Mouse (Mus musculus) inflammation-experienced regulatory T-cells, adult 6 months (primary cell): ENCODE data around the gene Kidins220. TPM values are rescaled to one million over a fixed set of nuclear protein-coding genes. Genes with fewer than 3 reads are reported as not detected.

Source experiments
- ATAC-seq: one replicate; pipeline ENCODE4 v1.8.0; 2017
- polyA plus RNA-seq, 3 experiments: library from polyadenylated mRNA; unstranded; fragments of 100-300 nt; shearing (Covaris generic); gene quantifications; one replicate each; pipeline ENCODE4 v1.2.1; 2017

Kidins220 gene
- polyA plus RNA-seq, 3 experiments from 2014 or later = 14.6 to 16.8 (median 16.3) TPM

DNA sequence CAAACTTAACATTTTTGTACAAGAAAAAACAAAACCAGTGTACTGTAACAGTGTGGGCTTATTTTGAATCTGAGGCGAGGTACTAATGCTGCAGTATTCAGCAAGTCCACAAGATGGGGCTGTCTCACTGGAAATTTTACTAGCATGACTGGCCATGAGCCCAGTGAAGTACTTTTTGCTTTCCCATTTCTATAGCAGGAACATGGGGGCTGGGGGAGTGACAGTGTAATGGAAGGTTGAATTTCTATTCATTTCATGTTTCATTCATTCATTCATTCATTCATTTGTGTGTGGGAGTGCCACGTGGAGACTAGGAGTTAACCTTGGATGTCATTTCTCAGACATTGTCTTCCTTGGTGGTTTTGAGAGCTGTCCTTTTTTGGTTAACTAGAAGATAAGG is 52.7 kb downstream of the Kidins220 start:
- ATAC-seq = peak; percentile 77

- ATAC-seq = no peak
Observed at GRCm38 (mm10) chr12:25033662-25034337, 59.1 kb downstream of the Kidins220 start.

- ATAC-seq = no peak
Observed at GRCm38 (mm10) chr12:25034338-25034953, 59.7 kb downstream of the Kidins220 start.

GRCm38 (mm10) chr12:25036024-25036423 is 61.3 kb downstream of the Kidins220 start:
- ATAC-seq = no peak

GRCm38 (mm10) chr12:25037222-25037621 is 62.5 kb downstream of the Kidins220 start:
- no peak for ATAC-seq

DNA sequence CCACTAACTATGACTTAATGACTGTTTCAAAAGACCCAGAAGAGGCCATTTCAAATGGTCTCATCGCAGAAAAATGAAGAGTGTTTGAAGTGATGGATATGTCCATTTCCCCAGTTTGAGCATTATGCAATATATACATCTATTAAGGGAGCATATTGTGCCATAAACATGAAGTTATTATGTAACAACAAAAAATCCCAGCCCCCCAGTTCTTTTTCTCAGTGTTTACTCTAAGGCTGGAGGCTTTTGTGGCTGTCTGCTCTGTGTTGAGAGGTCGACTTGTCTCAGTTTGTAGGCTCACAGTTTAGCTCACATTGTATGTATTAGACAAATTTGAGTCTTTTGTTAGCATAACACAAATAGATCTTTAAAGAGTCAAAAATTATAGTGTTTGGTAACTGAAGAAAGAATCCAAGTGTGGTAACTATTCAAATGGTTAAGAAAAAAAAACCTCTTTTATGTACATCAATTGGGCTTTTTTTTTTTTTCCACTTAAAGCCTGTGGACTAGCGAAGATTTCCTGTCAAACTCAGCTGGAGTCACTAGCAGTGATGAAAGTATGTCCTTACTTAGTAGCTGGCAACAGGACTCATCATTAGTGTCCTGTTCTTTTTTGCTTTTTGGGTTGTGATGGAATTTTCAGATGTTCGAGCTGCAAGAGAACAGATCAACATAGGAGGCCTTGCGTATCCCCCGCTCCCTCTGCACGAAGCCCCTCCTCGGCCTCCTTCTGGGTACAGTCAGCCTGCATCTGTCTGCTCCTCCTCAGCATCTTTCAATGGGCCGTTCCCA is 63.2 kb downstream of the Kidins220 start:
- ATAC-seq = no peak

DNA sequence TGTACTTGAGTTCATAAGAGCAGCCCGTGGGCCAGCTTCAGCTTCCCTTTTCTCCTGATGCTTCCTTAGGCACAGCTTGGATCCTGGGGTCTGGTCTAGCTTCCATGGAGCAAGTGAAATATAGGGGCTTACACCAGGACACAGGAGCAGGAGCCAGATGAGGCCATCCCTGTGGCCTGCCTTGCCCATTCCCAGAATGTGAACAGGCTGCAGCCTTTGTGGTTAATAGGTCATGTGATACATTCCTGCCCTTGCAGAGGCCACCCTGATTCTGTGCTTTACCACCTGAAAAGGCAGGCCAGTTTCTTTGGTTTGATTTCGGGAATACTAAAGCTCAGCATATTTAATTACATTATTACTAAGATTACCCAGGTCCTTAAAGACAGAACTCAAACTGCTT is 69.3 kb downstream of the Kidins220 start:
- no peak for ATAC-seq

DNA sequence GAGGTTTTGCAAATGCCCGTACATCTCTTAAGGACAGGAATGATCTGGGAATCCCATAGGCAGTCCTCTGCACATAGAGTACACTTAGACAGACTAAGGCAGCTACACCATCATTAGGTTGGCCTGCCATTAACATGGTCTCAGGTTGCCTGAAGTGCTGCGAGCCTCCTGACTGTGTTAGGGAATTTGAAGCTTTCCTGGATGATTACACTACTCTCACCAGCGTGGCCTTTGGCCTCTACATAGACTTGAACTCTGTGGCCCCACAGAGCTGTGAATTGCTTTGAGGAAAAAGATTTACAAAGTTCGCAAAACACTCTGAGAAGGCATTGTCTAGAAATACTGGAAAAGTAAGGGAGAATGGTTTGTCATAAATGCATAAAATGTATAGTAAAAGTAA is 69.9 kb downstream of the Kidins220 start:
- no peak for ATAC-seq

GRCm38 (mm10) chr12:25049253-25049652 is 74.5 kb downstream of the Kidins220 start:
- ATAC-seq = no peak

DNA sequence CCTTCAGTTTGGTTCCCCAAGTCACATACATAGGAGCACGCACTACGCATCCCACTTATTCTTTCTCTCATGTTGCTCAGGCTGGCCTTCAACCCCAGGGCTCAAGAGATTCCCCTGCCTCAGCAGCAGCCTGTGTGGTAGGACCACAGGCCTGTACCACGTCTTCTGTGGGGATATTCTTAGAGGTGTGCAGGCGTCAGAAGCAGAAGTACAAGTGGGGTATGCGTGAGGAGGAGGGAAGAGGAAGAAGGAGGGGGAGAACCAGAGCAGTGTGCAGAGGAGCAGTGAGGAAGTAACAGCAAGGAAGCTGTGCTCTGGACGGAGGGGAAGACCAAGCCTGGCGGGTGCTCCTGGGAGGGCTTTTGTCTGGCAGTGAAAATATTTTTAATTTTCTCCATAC is 79.8 kb downstream of the Kidins220 start:
- no peak for ATAC-seq

GRCm38 (mm10) chr12:25054963-25055362 is 80.2 kb downstream of the Kidins220 start:
- ATAC-seq = no peak

DNA sequence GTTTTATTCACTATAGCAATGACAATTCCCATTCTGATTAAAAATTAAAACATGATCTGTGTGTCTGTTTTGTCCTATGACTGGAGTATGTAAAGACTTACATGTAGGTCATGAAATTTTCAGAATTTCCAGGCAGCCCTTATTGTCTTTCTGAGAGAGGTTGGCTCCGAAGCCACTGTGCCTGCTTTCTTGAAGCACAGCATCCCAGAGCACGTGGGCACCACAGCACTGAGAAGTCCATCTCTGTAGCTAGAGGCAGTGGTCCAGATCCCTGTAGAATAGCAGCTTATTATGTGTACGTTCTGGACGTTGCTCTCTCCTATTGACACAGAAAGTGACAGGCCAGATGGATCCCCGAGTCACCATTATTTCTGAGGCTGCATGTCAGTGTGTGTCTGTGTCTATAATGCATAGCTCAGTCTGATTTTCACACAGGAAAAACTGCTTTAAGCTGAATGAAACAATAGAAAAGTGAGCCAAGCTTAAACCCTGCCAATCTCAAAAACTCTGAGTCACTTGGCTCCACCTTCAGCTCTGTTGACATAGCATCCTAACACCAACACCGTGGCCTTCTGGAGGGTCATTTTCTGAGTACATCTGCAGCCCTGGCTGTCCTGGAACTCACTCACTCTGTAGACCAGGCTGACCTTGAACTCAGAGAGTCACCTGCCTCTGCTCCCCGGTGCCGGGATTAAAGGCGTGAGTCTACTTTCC is 84.9 kb downstream of the Kidins220 start:
- ATAC-seq = no peak

- no peak for ATAC-seq
Observed at GRCm38 (mm10) chr12:25060901-25061300, 86.2 kb downstream of the Kidins220 start.

DNA sequence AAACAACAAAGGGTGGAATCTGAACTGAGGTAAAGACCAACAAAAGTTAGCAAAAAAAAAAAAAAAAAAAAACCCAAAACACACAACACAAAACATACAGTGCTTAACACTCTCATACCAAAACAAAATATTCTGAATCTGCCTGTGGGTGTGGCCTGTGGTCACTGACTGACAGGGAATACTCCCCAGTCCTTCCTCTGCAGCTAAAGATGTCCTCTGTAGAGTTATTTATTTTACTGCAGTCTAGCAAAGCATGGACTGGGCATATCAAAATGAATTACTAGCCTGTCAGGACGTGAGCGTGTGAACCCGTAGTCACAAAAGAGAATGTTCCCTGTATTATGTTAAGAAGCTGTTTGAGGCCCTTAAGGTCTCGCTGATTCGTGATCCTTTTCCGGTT is 87.5 kb downstream of the Kidins220 start:
- ATAC-seq = no peak

DNA sequence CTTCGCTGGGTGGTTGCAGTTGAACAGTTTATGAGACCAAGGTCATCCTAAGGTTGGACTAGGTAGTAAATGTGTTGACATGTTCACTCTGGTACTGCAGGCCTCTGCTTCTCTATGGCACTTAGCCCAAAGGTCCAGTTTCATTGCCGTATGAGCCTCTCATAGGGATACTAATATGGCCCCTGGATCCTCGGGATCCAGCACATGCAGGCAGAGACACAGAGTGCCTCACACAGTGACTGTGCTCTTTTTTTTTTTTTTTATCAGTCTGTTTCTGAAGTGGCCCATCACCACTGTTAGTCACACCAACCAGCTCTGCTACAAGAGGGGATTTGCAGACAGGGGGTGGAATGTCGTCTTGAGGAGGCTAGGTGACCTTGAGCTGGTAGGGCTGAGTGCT is 98.6 kb downstream of the Kidins220 start:
- no peak for ATAC-seq

- no peak for ATAC-seq
Observed at GRCm38 (mm10) chr12:25074344-25074743, 99.6 kb downstream of the Kidins220 start.

DNA sequence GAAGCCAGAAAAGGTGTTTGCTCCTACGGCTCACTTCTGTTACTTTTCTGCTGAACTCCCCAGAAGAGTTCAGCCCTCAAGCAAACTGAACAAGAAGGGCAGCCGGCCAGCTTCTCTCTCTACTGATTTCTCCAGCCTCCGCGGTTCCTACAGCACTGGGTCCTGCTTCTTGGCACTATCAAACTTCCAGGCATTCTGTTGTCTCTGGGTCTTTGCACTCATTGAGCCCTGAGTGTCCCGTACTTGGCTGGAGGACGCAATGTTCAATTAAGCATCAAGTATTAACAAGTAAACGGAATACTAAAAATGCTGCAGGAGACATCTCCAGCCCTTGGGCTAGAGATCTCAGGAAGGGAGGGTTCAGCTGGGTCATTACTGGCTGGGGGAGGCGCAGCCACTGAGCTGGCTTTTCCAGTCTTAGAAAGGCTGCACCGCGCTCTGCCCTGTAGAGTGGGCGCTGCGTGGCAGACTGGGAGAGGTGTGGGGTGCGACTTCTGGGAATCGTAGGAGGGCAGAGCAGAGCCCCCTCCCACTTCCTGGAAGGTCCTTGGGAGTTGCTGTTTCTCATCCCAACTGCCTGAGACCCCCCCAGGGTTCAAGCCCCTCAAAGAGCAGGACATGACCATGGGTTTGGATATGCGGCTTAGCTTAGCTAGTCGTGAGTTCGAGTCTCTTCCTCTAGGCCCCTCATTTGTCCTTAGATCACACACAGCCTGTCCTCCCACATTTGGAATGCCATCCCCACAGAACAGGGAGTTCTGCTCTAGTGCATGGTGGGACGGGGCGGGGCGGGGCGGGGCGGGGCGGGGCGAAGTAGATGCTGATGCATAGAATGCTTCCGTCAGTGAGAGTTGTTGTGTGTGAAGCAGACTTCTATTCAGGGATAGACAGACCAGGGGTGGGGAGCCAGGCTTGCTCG is 108.8 kb downstream of the Kidins220 start:
- ATAC-seq = no peak

DNA sequence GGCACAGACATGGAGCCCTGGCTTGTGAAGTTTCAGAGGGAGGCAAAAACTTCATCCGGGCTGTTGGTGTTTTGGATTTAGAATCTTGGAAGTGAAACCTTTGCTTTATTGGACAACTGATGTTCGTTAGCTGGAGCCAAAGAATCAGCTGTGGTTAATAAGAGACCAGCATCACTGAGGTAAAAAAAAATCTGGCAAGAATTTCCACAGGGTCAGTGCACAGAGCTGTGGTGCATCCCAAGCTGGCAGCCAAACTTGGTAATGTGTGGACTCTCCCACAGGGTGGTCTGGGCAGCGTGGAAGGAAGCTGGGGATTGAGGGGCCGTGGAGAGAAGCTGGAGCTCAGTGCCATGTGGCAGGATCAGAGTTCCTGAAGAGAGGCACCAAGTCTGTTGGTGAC is 112.2 kb downstream of the Kidins220 start:
- ATAC-seq = no peak

DNA sequence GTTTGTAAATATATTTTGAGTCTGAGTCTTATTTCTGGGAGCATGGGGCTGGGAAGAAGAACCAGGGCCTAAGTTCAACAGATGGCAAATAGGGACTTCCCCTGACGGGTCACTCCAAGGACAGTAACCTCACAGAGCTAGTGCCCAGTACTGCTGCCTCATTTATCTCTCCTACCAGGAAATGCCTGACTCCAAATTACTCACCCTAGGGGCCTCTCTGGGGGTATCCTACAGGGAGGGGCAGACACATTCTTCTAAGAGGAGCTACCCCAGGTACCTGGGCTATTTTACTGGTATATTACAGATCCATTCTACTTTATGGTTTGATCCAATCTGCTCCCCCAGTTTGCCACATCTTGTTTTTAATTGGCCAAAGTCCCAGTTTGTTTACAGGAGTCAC is 114.7 kb downstream of the Kidins220 start:
- ATAC-seq = no peak

DNA sequence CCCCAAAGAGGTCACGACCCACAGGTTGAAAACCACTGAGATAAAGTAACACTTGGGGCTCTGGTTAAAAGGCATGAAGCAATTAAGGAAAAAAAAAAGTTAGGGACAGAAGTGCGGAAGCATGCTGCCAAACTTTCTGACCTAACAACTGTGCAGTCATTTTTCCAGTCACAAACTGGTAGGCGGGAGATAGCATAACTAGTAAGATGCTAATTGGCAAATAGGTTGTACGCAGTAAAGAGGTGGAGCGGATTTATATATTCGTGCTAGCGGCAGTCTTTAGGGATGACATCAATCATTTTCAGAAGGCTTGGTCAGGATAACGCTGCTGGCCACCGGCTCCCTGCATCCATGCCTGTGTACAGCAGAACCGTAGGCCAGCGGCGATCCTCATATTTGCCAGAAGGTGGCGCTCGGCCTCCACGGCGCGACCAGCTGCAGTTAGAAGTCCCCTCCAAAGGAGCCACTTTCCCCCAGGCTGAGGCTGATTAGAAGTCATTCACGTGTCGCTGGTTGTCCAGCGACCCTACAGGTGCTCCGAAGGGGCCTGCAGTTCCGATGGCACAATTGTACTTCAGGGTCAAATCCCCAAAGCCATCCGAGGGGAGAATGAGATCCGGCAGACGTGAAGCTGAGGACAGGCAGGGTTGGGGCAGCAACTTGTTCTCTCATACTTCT is 117.4 kb downstream of the Kidins220 start:
- ATAC-seq = peak; percentile 27

DNA sequence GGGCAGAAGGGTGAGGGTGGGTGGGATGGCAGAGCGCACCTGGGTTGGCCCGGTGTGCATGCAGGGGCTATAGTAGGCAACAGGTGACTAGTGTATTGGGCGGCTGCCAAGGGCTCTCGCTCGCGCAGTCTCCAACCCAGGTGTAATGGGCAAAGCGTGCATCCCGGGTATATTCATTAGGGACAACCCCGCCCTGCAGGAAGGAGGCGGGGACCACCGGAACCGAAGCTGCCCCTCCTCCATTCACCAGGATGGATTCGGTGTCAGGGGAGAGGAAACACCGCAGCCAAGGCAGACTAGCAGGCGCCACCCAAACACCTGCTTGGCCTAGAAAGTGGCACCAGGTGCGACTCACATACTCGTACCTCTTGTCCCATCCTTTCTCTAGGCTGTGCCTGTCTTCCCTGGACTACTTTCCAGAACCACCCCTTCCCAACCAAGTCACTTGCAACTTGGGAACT is 118.1 kb downstream of the Kidins220 start:
- ATAC-seq = no peak
